Mouse (Mus musculus): ENCODE data around the gene Gm9936.

DNA sequence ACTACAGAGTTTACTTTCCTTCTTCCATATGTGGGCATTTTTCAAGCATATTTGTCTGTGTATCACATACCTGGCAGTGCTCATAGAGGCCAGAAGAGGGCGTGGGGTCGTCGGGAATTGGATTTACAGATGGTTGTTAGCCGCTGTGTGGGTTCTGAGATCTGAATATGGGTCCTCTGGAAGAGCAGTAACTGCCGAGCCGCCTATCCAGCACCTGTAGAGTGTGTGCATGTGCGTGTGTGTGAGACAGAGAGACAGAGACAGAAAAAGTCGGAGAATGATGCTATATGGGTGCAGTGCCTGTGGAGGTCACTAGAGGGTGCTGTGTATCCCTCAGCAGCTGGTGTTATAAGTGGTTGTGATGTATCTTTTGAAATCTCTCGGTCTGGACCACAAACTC lies 34.3 kb downstream of the Gm9936 start:
- no peak for TF ChIP-seq CHD1 (IDR thresholded peaks at IDR 0.05; ENCODE audit: low read depth, low read length)
- TF ChIP-seq CTCF (conservative IDR thresholded peaks at IDR 0.05 in 1 of 2, IDR thresholded peaks at IDR 0.05 in 1 of 2; ENCODE audit: low read depth in 2 of 2, low read length in 2 of 2): peak; percentile 73 to 89
- no peak for TF ChIP-seq EP300 (IDR thresholded peaks at IDR 0.05; ENCODE audit: low read length)
- TF ChIP-seq ZMIZ1 (IDR thresholded peaks at IDR 0.05; ENCODE audit: low read depth, low read length): no peak
- no peak; the same call in 1 of the 2 replicates for TF ChIP-seq NELFE (IDR thresholded peaks at IDR 0.05; ENCODE audit: low read depth, low read length)
